Mouse (Mus musculus): Measurements from ENCODE around the gene Pfkfb4.

GRCm38 (mm10) chr9:109022866-109023685 is 31.5 kb downstream of the Pfkfb4 start:
- TF ChIP-seq CTCF (IDR thresholded peaks at IDR 0.05; ENCODE audit: low read depth, low read length) (no peak), POLR2A (IDR thresholded peaks at IDR 0.05; ENCODE audit: extremely low read depth, insufficient read depth, low read length) (no peak)

All from liver, adult 2 months (tissue).